Mouse (Mus musculus): Measurements from ENCODE around the gene Fbxw28.
"Not testable (repeated sequence)": the region's sequence is repeated elsewhere in the genome, so short reads cannot be mapped to it uniquely, and the experiment has no call there.

Gene Fbxw28

DNA sequence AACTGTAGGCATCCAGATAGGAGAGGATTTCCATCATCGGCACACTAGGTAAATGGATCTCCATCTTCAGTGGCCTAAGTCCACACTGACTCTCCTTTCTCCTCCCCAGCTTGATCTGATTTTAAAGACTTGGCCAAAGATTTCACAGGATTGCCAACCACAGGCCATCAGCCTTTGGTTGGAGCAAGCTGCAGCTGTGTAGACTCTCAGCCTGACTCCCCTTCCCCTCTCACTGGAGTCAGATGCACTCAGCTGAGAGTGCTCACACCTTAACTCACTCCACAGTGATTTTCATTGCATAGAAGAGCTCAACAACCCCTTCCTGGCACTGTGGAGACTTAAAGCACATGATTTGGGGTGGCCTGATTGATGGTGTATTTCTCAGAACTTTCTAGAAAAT lies at the start of gene Fbxw28:
Gene Fbxw28 (minus strand): TSS at position 101 of the 400 bp plus-strand sequence.
- in situ Hi-C loops (cut with MseI, MboI), result not testable (repeated sequence)

DNA sequence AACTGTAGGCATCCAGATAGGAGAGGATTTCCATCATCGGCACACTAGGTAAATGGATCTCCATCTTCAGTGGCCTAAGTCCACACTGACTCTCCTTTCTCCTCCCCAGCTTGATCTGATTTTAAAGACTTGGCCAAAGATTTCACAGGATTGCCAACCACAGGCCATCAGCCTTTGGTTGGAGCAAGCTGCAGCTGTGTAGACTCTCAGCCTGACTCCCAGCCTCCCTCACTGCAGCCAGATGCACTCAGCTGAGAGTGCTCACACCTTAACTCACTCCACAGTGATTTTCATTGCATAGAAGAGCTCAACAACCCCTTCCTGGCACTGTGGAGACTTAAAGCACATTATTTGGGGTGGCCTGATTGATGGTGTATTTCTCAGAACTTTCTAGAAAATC lies 51.9 kb downstream of the Fbxw28 start, which contains the start of gene Fbxw14:
Gene Fbxw14 (minus strand): TSS at position 101 of the 400 bp plus-strand sequence.
- in situ Hi-C loops (cut with MseI, MboI), result not testable (repeated sequence)
